Mouse (Mus musculus) cerebellum, postnatal 36 days (tissue): ENCODE results near the gene Gm43302.
"Not testable (repeated sequence)": the region's sequence is repeated elsewhere in the genome, so short reads cannot be mapped to it uniquely, and the experiment has no call there.

Experiments
- DNase-seq, 2 experiments: peaks; one replicate each; pipeline ENCODE4 v3.0.0; 2021 to 2022; ENCODE audit warnings: mixed read lengths in 2 of 2

The Gm43302 gene

DNA sequence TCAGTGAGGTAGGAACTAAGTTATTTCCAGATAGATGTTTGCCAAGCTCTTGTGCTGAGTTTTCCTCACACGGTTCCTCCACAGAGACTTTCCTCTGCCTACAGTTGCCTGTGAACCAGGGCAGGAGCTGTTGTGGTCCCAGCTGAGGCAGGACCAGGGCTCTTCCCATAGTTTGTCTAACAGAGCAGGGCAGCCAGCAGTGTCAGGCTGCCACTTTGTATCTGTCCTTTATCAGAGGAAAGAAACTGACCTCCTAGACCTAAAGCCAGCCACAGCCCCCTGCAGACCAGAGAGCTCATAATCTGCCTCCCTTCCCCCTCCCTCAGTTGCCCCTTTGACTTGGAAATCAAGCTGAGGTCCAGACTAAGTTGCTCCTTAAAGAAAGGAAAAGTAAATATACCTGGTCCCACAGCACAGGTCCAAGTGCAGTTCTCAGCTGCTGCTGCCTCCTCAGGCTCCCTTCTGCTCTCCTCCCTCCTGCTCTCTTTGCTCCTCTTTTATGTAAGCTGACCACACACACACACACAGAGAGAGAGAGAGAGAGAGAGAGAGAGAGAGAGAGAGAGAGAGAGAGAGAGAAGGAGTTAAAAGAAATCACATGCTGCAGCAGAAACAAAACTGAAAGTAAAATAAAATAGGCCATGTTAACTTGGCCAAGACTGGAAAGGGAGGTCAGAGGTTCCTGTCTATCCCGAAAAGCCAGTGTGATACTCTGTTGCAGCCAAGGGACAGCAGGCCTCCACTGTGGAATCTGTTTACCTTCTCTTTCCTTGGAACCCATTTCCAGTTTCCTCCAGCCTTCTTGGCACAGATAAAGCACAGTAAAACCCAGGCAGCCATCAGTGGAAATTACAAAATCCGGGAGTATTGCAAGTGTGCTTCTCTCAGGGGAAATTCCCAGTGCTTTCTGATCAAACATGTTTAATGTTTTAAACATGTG is at the start of gene Gm43302, which contains the start of gene Gbp6:
TSS of gene Gm43302 (minus strand) at position 470 of the 940 bp plus-strand sequence.
TSS of gene Gbp6 (minus strand) at position 473 of the 940 bp plus-strand sequence.
- peak; percentile 41 to 52 for DNase-seq

DNA sequence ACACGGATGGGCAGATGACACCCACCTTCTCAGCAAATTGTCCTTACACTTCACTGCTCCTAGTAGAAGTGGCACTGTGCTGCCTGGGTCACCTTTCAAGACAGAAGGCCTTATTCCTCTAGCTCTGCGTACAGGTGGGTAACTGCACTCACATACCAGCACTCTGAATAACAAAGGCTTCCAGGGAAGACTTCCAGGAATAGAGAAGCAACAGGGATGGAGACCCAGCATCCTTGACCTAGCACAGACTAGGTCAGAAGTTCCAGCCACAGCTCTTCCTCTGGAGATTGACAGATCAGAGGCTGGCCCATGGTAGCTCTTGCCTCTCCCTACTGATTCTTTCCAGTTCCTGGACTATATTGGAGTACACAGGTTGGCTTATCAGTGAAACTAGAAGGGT is 47.8 kb upstream of the Gm43302 start:
- no peak for DNase-seq

DNA sequence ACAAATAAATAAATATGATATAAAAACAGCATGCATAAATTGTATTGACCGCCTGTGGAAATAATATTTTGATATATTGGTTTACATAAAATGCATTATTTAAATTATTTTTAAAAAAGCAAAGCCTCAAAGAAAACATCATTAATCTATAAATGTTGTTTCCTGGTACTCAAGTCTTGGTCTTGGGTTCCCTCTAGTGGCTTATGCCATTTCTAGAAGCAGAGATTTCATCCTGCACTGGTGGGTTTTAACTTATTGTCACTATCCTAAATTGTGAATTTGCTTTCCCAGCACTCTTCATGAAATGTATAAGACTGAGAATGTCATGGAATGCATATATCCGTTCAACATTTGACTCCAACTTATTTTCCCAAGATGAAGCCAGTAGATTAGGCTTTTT is 29.0 kb upstream of the Gm43302 start:
- DNase-seq, result no peak

DNA sequence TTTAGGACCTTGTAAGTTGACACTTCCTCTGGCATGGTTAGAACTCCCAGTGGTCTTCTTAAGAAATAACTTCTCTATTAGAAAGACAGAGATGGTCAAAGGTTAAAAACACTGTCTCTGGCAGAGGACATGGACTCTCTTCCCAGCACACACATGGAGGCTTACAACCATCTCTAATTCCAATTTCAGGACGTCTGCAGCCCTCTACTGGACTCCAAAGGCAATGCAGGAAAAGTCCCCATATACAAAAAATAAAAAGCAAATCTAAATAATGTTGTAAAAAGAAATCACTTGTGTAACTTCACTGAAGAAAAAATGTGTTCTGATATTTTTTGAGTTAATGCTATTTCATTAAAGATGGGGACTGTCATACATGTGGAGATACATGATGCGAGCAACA is 17.4 kb upstream of the Gm43302 start:
- DNase-seq, result no peak

DNA sequence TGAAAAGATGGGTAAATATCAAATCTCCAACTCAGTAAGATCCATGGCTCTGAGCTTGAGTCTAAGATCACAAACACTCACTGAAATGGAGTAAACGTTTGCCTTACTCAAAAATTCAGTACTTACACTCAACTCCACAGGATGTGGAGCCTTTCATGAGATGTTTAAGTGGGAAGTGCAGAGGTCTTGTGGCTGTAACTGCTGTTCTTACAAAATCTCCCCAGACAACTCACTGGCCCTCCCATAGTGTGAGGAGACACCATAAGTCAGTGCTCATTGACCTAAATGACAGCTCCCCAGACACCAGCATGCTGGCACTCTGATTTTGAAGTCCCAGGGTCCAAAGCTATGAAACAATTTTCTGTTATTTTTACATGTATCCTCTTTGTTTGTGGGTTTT is 15.7 kb upstream of the Gm43302 start:
- DNase-seq, result not testable (repeated sequence)

DNA sequence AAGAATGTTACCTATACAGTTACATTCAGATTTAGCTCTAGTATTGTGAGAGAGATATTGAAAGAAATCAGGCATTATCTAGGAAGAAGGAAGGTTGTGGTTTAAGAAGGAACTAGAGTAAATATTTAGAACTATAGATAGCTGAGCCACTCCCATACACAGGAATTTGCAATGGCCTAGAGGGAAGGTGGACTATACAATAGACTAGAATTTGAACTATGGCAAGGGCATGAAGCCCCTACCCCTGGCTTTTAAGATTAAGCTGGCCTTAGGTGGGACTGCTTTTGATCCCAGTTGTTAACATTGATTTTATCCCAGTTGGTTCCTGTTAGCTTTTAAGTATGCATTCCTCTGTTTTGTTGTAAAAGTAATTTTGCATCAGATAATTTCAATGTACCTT is 13.5 kb upstream of the Gm43302 start:
- DNase-seq, result not testable (repeated sequence)

DNA sequence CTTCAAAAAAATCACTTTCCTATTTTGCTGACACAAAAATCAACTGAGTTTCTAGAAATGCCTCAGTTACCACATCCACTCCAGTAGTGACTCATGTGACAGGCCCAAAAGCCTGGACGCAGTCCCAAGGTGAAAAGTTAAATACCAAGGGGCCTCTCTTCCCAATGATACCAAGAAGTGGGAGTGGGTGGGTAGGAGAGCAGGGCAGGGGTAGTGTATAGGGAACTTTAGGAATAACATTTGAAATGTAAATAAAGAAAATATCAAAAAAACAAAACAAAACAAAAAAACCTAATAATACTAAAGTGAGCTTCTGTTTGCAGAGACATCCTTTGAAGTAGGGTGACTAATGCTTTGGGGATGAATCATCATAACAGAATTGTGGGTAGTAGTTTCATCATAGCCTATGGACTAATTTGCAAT is 12.7 kb upstream of the Gm43302 start:
- no peak for DNase-seq

DNA sequence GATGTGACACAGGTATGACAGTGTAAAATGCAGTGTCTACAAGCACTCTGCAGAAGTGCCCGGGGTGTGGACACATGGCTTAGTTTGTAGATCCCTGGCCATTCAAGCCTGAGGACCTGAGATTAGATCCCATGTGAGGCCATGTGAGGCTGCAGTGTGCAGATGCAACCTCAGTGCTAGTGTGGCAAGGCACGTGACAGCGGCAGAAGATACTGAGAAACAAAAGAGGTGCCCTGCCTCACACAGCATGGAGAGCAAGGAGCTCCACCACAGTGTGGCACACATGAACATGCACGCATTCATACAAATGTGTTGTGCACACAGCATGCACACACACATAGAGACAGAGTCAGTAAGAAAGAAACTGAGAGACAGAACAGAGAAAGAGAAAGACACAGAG is 12.2 kb upstream of the Gm43302 start:
- DNase-seq, result not testable (repeated sequence)

DNA sequence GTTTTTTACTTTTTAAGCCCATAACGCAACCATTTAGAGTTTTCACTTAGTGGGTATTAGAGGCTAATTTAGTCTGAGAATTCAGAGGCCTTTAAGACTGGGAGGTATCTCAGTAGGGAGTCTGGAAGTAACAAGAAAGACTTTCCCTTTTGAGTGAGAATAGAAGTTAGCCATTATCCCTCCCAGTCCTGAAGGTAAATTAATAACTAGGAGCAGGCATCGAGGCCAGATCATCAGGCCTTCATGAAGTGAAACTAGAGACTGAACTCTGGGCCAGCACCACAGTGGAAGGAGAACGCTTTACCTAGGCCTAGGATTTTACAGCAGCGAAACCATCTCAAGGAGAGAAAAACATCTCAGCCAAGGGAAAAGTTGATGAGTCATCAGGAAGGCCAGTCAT is 8.5 kb upstream of the Gm43302 start:
- no peak for DNase-seq

DNA sequence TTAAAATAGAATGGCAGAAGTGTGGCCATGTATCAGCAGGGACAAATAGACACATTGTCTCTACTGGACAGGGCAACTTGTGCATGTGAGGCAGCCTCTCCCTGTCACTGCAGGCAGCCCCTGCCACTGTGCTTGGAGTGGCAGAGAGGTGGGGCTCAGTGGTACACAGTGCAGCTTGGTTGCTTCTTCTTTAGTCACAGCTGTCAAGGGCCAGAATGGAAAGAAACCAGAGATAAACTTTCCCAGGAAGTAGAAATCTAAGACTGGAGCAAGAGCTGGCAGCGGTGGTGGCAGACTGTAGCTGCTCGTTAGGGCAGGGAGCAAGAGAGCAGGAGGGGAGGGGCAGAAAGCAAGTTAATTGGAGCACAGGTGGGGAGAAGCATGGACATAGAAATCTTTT is 8.0 kb upstream of the Gm43302 start:
- no peak for DNase-seq

DNA sequence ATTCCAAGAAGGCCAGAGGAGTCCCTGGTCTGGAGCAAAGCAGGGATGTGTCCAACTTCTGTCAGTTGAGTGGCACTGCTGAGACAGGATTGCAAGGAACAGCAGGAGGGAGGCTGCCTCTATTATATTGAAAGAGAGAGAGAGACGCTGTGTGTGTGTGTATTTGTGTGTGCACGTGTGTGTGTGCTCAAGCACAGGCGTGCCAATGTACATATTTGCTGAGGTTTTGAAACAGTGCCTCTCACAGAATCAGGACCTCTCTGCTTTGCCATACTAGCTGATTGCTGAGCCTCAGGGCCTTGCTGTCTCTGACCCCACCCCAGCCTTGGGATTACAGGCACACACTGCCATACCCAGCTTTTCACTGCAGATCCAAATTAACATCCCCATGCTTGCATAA is 2.3 kb upstream of the Gm43302 start:
- no peak for DNase-seq

DNA sequence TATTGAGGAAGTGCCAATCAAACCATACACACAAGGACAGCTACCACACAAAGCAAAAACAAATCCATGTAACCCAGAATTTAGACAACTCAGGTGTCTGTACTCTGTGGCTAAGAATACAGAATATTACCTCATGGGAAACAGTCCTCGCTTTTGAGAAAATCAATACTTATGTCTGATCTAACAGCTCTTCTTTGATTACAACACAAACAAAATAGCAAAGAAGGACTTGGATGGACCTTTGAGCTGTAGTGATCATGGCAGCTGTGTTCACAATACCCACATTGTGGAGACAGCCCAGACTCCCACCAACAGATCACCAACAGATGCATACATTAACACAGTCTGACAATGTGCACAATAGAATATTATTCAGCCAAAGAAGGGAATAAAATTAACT is 1.0 kb downstream of the Gm43302 start:
- DNase-seq, result no peak

DNA sequence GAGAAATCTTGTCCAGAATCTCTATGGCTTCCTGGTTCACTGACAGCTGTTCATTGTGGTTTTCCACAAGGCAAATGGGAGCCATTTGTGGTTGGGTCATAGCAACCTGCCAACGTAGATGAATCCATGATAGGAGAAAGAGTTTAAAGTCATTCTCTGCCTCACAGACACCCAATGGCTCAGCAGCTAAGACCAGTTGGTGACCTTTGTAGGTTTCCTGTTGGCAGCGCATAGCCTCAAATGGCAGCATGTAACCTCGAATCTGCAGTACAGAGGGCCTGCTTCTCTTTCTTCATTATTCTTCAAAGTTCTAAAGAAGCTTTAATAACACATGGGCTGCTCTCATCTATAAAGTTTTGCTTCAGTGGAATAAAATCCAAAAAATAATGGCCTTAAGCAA is 2.6 kb downstream of the Gm43302 start:
- not testable (repeated sequence) for DNase-seq

DNA sequence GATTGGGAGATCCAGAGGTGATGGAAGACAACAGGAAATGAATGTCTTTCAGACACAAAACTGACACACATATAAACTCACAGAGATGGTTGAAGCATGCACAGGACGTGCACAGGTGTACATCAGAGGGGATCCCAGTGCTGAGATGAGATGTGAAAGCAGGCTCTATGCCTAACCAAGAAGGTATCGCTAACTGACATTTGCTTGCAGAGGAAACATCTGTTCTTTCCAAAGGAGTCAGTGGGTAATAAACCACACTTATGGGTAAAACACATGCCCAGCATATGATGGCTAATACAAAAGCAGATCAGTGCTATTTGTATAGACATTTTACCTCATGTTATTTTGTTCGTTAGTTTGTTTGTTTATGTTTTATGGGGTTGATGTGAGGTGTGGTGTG is 32.8 kb downstream of the Gm43302 start:
- not testable (repeated sequence) for DNase-seq

DNA sequence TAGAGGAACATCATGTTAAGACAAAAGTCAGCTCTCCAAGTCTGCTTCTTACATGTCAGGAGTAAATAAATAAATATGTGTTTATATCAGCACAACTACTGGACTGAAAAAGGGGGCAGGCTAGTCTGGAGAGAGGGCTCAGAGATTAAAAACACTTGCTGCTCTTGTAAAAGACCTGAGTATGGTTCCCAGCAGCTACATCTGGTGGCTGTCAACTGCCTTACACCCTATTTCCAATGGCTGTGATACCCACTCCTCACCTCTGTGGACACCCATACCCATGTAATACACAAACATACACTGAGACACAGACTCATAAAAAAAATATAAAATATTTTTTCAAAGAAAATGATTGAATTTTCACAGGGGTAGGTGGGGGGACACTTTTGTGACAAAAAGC is 41.0 kb downstream of the Gm43302 start:
- no peak for DNase-seq

DNA sequence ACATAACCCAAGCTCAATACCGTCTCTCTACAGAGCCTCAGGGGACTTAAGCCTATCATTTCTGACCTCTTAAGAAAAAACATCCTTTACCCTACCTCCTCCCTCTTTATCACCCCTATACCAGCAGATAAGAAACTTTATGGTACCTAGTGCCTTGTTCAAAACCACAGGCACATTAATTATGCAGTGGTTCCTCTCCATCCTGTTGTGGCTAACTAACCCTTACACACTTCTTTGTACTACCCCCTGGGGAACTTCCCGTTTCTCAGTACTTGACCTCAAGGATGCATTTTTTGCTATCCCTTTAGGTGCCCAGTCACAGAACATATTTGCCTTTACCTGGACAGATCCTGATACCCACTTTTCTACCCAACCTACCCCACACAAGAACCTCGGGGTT is 48.8 kb downstream of the Gm43302 start:
- not testable (repeated sequence) for DNase-seq

DNA sequence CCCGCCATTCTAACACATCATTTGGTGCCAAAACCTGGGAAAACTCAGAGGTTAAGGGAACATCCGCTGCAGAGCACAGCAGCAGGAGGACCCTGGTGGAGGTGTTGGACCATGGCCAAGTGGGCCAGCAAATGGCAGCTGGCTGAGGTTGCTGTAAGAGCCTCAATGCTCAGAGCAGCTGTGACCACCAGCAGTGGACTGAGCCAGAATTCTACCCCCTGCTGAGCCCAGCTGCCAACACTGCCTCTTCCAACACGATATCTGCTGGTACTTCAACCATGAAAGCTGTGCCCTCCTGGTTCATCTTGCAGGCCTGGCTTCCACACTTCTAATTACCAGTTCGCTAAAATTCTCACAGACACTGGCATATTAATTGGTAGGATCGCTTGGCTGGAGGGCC is 52.5 kb downstream of the Gm43302 start:
- DNase-seq, result not testable (repeated sequence)

DNA sequence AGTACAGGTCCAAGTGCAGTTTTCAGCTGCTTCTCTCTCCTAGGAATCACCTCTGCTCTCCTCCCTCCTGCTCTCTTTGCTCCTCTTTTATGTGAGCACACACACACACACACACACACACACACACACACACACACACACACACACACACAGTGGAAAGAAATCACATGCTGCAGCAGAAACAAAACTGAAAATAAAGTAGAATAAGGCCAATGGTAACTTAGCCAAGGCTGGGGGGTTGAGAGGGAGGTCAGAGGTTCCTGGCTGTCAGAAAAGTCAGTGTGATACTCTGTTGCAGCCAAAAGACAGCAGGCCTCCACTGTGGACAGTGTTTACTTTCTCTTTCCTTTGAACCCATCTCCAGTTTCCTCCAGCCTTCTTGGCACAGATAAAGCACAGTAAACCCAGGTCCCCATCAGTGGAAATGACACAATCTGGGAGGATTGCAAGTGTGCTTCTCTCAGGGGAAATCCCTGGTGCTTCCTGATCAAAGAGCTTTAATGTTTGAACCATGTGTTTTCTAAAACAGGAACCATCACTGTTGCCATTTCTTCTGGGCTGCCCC is 53.9 kb downstream of the Gm43302 start, which contains the start of gene Gbp10:
TSS of gene Gbp10 (minus strand) at position 51 of the 565 bp plus-strand sequence.
- DNase-seq, result not testable (repeated sequence)

DNA sequence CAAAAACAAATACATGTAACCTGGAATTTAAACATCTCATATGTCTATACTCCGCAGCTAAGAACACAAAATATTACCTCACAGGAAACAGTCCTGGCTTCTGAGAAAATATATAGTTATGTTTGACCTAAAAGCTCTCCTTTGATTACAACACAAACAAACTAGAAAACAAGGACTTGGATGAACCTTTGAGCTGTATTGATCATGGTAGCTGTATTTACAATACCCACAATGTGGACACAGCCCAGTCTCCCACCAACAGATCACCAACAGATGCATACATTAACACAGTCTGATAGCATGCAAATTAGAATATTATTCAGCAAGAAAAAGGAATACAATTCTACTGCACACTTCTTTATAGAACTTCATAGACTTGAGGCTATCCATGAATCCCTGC is 55.1 kb downstream of the Gm43302 start:
- DNase-seq, result not testable (repeated sequence)

DNA sequence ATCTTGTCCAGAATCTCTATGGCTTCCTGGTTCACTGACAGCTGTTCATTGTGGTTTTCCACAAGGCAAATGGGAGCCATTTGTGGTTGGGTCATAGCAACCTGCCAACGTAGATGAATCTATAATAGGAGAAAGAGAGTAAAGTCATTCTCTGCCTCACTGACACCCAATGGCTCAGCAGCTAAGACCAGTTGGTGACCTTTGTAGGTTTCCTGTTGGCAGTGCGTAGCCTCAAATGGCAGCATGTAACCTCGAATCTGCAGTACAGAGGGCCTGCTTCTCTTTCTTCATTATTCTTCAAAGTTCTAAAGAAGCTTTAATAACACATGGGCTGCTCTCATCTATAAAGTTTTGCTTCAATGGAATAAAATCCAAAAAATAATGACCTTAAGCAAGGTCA is 57.5 kb downstream of the Gm43302 start:
- not testable (repeated sequence) for DNase-seq

DNA sequence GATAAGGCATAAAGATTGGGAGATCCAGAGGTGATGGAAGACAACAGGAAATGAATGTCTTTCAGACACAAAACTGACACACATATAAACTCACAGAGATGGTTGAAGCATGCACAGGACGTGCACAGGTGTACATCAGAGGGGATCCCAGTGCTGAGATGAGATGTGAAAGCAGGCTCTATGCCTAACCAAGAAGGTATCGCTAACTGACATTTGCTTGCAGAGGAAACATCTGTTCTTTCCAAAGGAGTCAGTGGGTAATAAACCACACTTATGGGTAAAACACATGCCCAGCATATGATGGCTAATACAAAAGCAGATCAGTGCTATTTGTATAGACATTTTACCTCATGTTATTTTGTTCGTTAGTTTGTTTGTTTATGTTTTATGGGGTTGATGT is 84.5 kb downstream of the Gm43302 start:
- not testable (repeated sequence) for DNase-seq

DNA sequence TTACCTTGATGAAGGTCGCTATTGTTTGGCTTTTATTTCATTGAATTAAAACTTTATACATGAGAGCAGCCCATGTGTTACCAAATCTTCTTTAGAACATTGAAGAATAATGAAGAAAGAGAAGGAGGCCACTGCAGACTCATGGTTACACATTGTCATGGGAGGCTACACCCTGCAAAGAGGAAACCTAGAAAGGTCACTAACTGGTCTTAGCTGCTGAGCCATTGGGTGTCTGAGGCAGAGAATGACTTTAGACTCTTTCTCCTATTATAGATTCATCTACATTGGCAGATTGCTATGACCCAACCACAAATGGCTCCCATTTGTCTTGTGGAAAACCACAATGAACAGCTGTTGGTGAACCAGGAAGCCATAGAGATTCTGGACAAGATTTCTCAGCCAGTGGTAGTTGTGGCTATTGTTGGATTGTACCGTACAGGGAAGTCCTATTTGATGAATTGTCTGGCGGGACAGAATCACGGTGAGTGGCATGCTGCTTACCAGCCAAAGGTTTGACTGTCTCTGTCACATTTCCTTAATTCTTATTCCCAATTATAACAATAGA is 92.6 kb downstream of the Gm43302 start:
- DNase-seq, result not testable (repeated sequence)

DNA sequence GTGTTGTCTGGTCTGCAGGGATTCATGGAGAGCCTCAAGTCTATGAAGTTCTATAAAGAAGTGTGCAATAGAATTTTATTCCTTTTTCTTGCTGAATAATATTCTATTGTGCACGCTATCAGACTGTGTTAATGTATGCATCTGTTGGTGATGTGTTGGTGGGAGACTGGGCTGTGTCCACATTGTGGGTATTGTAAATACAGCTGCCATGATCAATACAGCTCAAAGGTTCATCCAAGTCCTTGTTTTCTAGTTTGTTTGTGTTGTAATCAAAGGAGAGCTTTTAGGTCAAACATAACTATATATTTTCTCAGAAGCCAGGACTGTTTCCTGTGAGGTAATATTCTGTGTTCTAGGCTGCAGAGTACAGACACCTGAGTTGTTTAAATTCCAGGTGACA is 94.3 kb downstream of the Gm43302 start:
- DNase-seq, result not testable (repeated sequence)
